Mouse (Mus musculus): ENCODE results near the gene Fbxl20. TPM values are rescaled to one million over a fixed set of nuclear protein-coding genes. Genes with fewer than 3 reads are reported as not detected.

Gene Fbxl20
- total and polyA plus RNA-seq, 3 experiments = 10.7 to 14.4 (median 14.3) TPM

- 54% methylated on average over 5 of the region's 5 CpGs for WGBS
- H3K27me3 ChIP-seq (ENCODE audit: control insufficient read depth, insufficient read depth, low read length) = no peaks in the 10 kb centered on the region
- H3K36me3 ChIP-seq (ENCODE audit: control insufficient read depth, insufficient read depth, low read length) = no peaks in the 10 kb centered on the region
- H3K9ac ChIP-seq (ENCODE audit: low read depth, low read length) = no peak overlapping the region
- H3K4me1 ChIP-seq (ENCODE audit: control insufficient read depth, insufficient read depth, low read length) = no peaks in the 10 kb centered on the region; the same call in 1 of the 2 replicates
- DNase-seq = no peak
- H3K27ac ChIP-seq = no peak overlapping the region
- H3K4me3 ChIP-seq = no peak overlapping the region
- TF ChIP-seq CTCF (IDR thresholded peaks at IDR 0.05) (no peak), POLR2A (IDR thresholded peaks at IDR 0.05; ENCODE audit: insufficient read depth, low read depth, low read length) (no peak), EP300 (IDR thresholded peaks at IDR 0.05; ENCODE audit: insufficient read depth, low read depth, low read length) (no peak)
- H3K79me2 ChIP-seq (replicated peaks; ENCODE audit: control insufficient read depth, insufficient read depth, low read length) = no peaks in the 10 kb centered on the region
- intact Hi-C loops (cut with DNase I) = no loop called here
Measured at GRCm38 (mm10) chr11:98044074-98044473, 106.1 kb downstream of the Fbxl20 start.

GRCm38 (mm10) chr11:98042741-98043140 lies 107.5 kb downstream of the Fbxl20 start:
- Histone ChIP-seq H3K36me3 (ENCODE audit: control insufficient read depth, insufficient read depth, low read length) (no peaks in the 10 kb centered on the region), H3K79me2 (replicated peaks; ENCODE audit: control insufficient read depth, insufficient read depth, low read length) (no peaks in the 10 kb centered on the region), H3K9ac (ENCODE audit: low read depth, low read length) (no peak overlapping the region), H3K27me3 (ENCODE audit: control insufficient read depth, insufficient read depth, low read length) (no peaks in the 10 kb centered on the region), H3K4me3 (no peak overlapping the region), H3K27ac (no peak overlapping the region), H3K4me1 (ENCODE audit: control insufficient read depth, insufficient read depth, low read length) (no peaks in the 10 kb centered on the region; the same call in 1 of the 2 replicates)
- no peak for DNase-seq
- 37% methylated on average over 6 of the region's 6 CpGs for WGBS
- intact Hi-C loops (cut with DNase I) = no loop called here
- TF ChIP-seq CTCF (IDR thresholded peaks at IDR 0.05) = no peak
- no peak for TF ChIP-seq EP300 (IDR thresholded peaks at IDR 0.05; ENCODE audit: insufficient read depth, low read depth, low read length)
- TF ChIP-seq POLR2A (IDR thresholded peaks at IDR 0.05; ENCODE audit: insufficient read depth, low read depth, low read length) = no peak

GRCm38 (mm10) chr11:98040975-98041374 lies 109.2 kb downstream of the Fbxl20 start:
- intact Hi-C loops (cut with DNase I) = no loop called here
- H3K27ac ChIP-seq = no peak overlapping the region
- no peak overlapping the region for H3K9ac ChIP-seq (ENCODE audit: low read depth, low read length)
- no peak for TF ChIP-seq EP300 (IDR thresholded peaks at IDR 0.05; ENCODE audit: insufficient read depth, low read depth, low read length)
- no peak for TF ChIP-seq POLR2A (IDR thresholded peaks at IDR 0.05; ENCODE audit: insufficient read depth, low read depth, low read length)
- DNase-seq = no peak
- H3K27me3 ChIP-seq (ENCODE audit: control insufficient read depth, insufficient read depth, low read length) = no peaks in the 10 kb centered on the region
- WGBS = 79% methylated on average over 8 of the region's 8 CpGs
- H3K36me3 ChIP-seq (ENCODE audit: control insufficient read depth, insufficient read depth, low read length) = no peaks in the 10 kb centered on the region
- H3K4me1 ChIP-seq (ENCODE audit: control insufficient read depth, insufficient read depth, low read length) = peaks cover 1% of the 10 kb centered on the region; the same call in 1 of the 2 replicates
- no peak overlapping the region for H3K4me3 ChIP-seq
- no peaks in the 10 kb centered on the region for H3K79me2 ChIP-seq (replicated peaks; ENCODE audit: control insufficient read depth, insufficient read depth, low read length)

GRCm38 (mm10) chr11:98037871-98038270 lies 112.3 kb downstream of the Fbxl20 start:
- intact Hi-C loops (cut with DNase I) = no loop called here
- no peaks in the 10 kb centered on the region for H3K36me3 ChIP-seq (ENCODE audit: control insufficient read depth, insufficient read depth, low read length)
- DNase-seq = no peak
- no peak overlapping the region for H3K4me3 ChIP-seq
- H3K9ac ChIP-seq (ENCODE audit: low read depth, low read length) = no peak overlapping the region
- no peak overlapping the region for H3K27ac ChIP-seq
- peaks cover 1% of the 10 kb centered on the region; the same call in 1 of the 2 replicates for H3K4me1 ChIP-seq (ENCODE audit: control insufficient read depth, insufficient read depth, low read length)
- no peaks in the 10 kb centered on the region for H3K27me3 ChIP-seq (ENCODE audit: control insufficient read depth, insufficient read depth, low read length)
- no peak for TF ChIP-seq CTCF (IDR thresholded peaks at IDR 0.05)
- TF ChIP-seq EP300 (IDR thresholded peaks at IDR 0.05; ENCODE audit: insufficient read depth, low read depth, low read length) = no peak
- TF ChIP-seq POLR2A (IDR thresholded peaks at IDR 0.05; ENCODE audit: insufficient read depth, low read depth, low read length) = no peak
- 63% methylated on average over 14 of the region's 14 CpGs for WGBS
- no peaks in the 10 kb centered on the region for H3K79me2 ChIP-seq (replicated peaks; ENCODE audit: control insufficient read depth, insufficient read depth, low read length)

GRCm38 (mm10) chr11:98035977-98036377 lies 114.2 kb downstream of the Fbxl20 start:
- Histone ChIP-seq H3K4me3 (peak overlapping the region; percentile 28), H3K27me3 (ENCODE audit: control insufficient read depth, insufficient read depth, low read length) (no peaks in the 10 kb centered on the region), H3K27ac (no peak overlapping the region), H3K79me2 (replicated peaks; ENCODE audit: control insufficient read depth, insufficient read depth, low read length) (no peaks in the 10 kb centered on the region), H3K4me1 (ENCODE audit: control insufficient read depth, insufficient read depth, low read length) (peaks cover 1% of the 10 kb centered on the region; the same call in 1 of the 2 replicates), H3K9ac (ENCODE audit: low read depth, low read length) (peak overlapping the region; percentile 4; the same call in 1 of the 2 replicates), H3K36me3 (ENCODE audit: control insufficient read depth, insufficient read depth, low read length) (no peaks in the 10 kb centered on the region)
- intact Hi-C loops (cut with DNase I) = no loop called here
- TF ChIP-seq POLR2A (IDR thresholded peaks at IDR 0.05; ENCODE audit: insufficient read depth, low read depth, low read length) (no peak), EP300 (IDR thresholded peaks at IDR 0.05; ENCODE audit: insufficient read depth, low read depth, low read length) (no peak), CTCF (IDR thresholded peaks at IDR 0.05) (0 out of 2 replicates have a peak, but pooled peaks have one; percentile 9)
- peak; percentile 59 to 63 for DNase-seq
- 1% methylated on average over 25 of the region's 27 CpGs for WGBS

GRCm38 (mm10) chr11:98034840-98035239 lies 115.4 kb downstream of the Fbxl20 start:
- WGBS = 72% methylated on average over 4 of the region's 4 CpGs
- Histone ChIP-seq H3K27ac (no peak overlapping the region), H3K79me2 (replicated peaks; ENCODE audit: control insufficient read depth, insufficient read depth, low read length) (no peaks in the 10 kb centered on the region), H3K27me3 (ENCODE audit: control insufficient read depth, insufficient read depth, low read length) (no peaks in the 10 kb centered on the region), H3K36me3 (ENCODE audit: control insufficient read depth, insufficient read depth, low read length) (no peaks in the 10 kb centered on the region), H3K4me1 (ENCODE audit: control insufficient read depth, insufficient read depth, low read length) (peaks cover 1% of the 10 kb centered on the region; the same call in 1 of the 2 replicates), H3K4me3 (no peak overlapping the region), H3K9ac (ENCODE audit: low read depth, low read length) (no peak overlapping the region)
- intact Hi-C loops (cut with DNase I) = no loop called here
- DNase-seq = no peak
- TF ChIP-seq CTCF (IDR thresholded peaks at IDR 0.05) (no peak), POLR2A (IDR thresholded peaks at IDR 0.05; ENCODE audit: insufficient read depth, low read depth, low read length) (no peak), EP300 (IDR thresholded peaks at IDR 0.05; ENCODE audit: insufficient read depth, low read depth, low read length) (no peak)

Measured in heart, adult 2 months (tissue).